Mouse (Mus musculus) small intestine, adult 2 months (tissue): ENCODE data around the gene Fam149b. TPM values are rescaled to one million over a fixed set of nuclear protein-coding genes. Genes with fewer than 3 reads are reported as not detected.
A peak's percentile ranks its signal among the peaks of the same experiment; 100 is the strongest.
"Not testable (repeated sequence)": the region's sequence is repeated elsewhere in the genome, so short reads cannot be mapped to it uniquely, and the experiment has no call there.

Source experiments
- H3K27ac ChIP-seq: fragments of 200-500 bp; 2 replicates; pipeline ENCODE4 v1.5.1; 2012; ENCODE audit warnings: low read depth, low read length, control low read depth, inconsistent platforms; ENCODE audit not compliant: insufficient read depth
- H3K27me3 ChIP-seq: fragments of 200-500 bp; 2 replicates; pipeline ENCODE4 v1.6.1; 2012; ENCODE audit warnings: mild to moderate bottlenecking, moderate library complexity, low read length, inconsistent platforms; ENCODE audit not compliant: control insufficient read depth, insufficient read depth
- H3K36me3 ChIP-seq: fragments of 200-500 bp; 2 replicates; pipeline ENCODE4 v1.6.1; 2012; ENCODE audit warnings: mild to moderate bottlenecking, low read length, control low read depth, inconsistent platforms; ENCODE audit not compliant: control insufficient read depth, insufficient read depth
- H3K4me1 ChIP-seq: fragments of 200-500 bp; 2 replicates; pipeline ENCODE4 v1.6.1; 2012; ENCODE audit warnings: low read length, inconsistent platforms, mixed read lengths; ENCODE audit not compliant: control insufficient read depth, insufficient read depth, insufficient read length
- H3K4me3 ChIP-seq: fragments of 200-500 bp; 2 replicates; pipeline ENCODE4 v1.5.1; 2012; ENCODE audit warnings: low read depth, mild to moderate bottlenecking, control low read depth, inconsistent platforms, low read length, moderate library complexity
- CTCF ChIP-seq: fragments of 200-500 bp; IDR thresholded peaks from 2 replicates; pipeline ENCODE4 v1.5.1; 2012; ENCODE audit warnings: low read depth, mild to moderate bottlenecking, control low read depth, inconsistent platforms, low read length, moderate library complexity, mixed read lengths; ENCODE audit not compliant: insufficient replicate concordance, insufficient read length; ENCODE audit errors: extremely low read depth
- POLR2A ChIP-seq: fragments of 200-500 bp; IDR thresholded peaks from 2 replicates; pipeline ENCODE4 v1.6.1; 2012; ENCODE audit warnings: low read depth, mild to moderate bottlenecking, control low read depth, inconsistent platforms, low read length, moderate library complexity
- WGBS: fragments of 180-500 bp; shearing (Covaris S2); methylation state at CpG from one replicate; pipeline ENCODE4 v1.1.7; 2018; 5-methylcytosine and 5-hydroxymethylcytosine counted together
- polyA plus RNA-seq: library from polyadenylated mRNA; depleted of rRNA; stranded (reverse); fragments of >200 nt; gene quantifications from 2 replicates; pipeline ENCODE4 v1.2.3, GENCODE M21; 2012; rRNA removed

The Fam149b gene
- polyA plus RNA-seq: 9.3 and 17.0 TPM in 2 replicates

DNA sequence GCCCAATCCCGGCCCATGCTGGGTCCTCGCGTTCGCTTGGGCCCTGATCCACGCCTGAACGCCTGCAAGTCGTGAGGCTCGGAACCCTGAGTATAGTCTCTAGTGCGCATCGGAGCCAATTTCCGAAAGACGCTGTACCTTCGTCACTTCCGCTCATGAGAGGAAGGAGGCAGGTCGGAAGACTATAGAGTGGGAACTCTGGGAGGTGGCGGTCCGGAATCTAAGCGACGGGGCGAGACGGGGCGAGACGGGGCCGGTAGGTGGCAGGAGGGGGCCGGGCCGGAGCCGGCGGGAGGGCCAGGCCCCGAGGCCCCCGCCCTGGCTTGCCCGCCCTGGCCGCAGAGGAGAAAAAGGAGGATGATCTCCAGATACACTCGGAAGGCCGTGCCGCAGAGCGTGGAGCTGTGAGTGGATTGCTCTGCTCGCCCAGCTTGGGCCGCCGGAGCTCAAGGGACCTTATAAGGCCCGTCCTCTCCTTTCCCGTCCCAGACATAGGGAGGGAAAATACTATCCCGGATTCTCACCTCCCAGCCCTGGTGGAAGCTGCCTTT lies at the start of gene Fam149b, which contains the start of gene Ecd:
Fam149b (plus strand) TSS at position 172 of the 551 bp plus-strand sequence.
Ecd (minus strand) TSS at position 131 of the 551 bp plus-strand sequence.
- TF ChIP-seq CTCF: peak; percentile 50; the same call in 1 of the 2 replicates
- peak; percentile 75; the same call in 1 of the 2 replicates for TF ChIP-seq POLR2A
- H3K27me3 ChIP-seq: no peaks in the 10 kb centered on the region
- H3K4me1 ChIP-seq: no peaks in the 10 kb centered on the region
- WGBS: under 1% methylated on average over 42 of the region's 42 CpGs
- peak within 1 kb of the TSS; percentile 71 for H3K4me3 ChIP-seq
- peak within 1 kb of the TSS; percentile 93 for H3K27ac ChIP-seq
- H3K36me3 ChIP-seq: peaks cover 8% of the 10 kb centered on the region

DNA sequence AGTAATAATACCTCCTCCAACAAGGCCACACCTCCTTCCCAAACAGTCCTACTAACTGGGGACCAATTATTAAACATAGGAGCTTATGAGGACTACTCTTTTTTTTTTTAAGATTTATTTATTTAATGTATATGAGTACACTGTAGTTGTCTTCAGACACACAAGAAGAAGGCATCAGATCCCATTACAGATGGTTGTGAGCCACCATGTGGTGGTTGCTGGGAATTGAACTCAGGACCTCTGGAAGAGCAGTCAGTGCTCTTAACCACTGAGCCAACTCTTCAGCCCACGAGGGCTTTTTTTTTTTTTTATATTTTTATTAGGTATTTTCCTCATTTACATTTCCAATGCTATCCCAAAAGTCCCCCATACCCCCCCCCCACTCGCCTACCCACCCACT lies 42.9 kb upstream of the Fam149b start:
- 75% methylated on average over 2 of the region's 2 CpGs for WGBS
- H3K4me3 ChIP-seq: not testable (repeated sequence)

GRCm38 (mm10) chr14:20315137-20315536 lies 32.8 kb upstream of the Fam149b start:
- H3K4me1 ChIP-seq: no peaks in the 10 kb centered on the region
- H3K27ac ChIP-seq: no peak overlapping the region
- 19% methylated on average over 1 of the region's 1 CpGs for WGBS
- H3K36me3 ChIP-seq: peaks cover 24% of the 10 kb centered on the region
- H3K4me3 ChIP-seq: no peak overlapping the region
- H3K27me3 ChIP-seq: no peaks in the 10 kb centered on the region
- TF ChIP-seq POLR2A: no peak
- no peak for TF ChIP-seq CTCF

More for the DNA sequence above, 42.9 kb upstream of the Fam149b start:
- peaks cover 36% of the 10 kb centered on the region for H3K36me3 ChIP-seq
- not testable (repeated sequence) for H3K27ac ChIP-seq, H3K4me1 ChIP-seq, H3K27me3 ChIP-seq

DNA sequence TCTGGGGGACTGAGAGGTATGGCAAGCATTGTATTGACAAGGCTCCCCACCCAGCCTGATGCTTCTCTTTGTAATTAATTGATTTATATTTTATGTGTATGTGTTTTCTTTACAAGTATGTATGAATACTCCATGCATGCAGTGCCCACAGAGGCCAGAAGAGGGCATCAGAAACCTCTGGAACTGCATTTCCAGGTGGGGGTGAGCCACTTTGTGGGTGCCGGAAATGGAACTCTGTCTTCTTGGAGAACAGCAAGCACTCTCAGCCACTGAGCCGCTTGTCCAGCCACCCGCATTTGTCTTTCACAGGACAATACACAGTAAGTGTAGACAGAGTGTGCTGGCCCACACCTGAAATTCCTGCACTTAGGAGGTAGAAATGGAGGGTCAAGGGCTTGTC lies 28.5 kb upstream of the Fam149b start:
- no peak overlapping the region for H3K4me3 ChIP-seq
- 77% methylated on average over 3 of the region's 3 CpGs for WGBS
- no peak overlapping the region for H3K27ac ChIP-seq
- H3K4me1 ChIP-seq: no peaks in the 10 kb centered on the region
- H3K27me3 ChIP-seq: no peaks in the 10 kb centered on the region
- TF ChIP-seq CTCF (peak; percentile 59; the same call in 1 of the 2 replicates), POLR2A (no peak)
- peaks cover 24% of the 10 kb centered on the region for H3K36me3 ChIP-seq

DNA sequence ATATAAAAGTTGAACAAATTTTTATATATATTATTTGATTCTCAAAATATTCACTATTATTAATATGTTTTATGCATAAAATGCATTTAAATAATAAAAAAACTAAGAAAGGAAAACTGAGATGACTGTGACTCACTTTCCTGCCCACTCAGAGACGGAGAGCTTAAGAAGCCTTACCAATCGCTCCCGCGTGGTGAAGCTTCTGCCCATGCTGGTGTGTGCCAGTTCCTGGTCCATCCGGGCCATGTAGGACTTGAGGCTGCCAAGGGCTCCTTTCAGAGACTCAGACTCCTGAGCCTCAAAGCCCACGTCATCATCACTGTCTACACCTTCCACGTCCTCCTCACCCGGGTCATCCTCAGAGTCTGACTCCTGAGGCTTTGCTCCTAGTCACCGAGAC lies 23.8 kb upstream of the Fam149b start:
- TF ChIP-seq POLR2A (no peak), CTCF (no peak)
- no peak overlapping the region for H3K27ac ChIP-seq
- no peaks in the 10 kb centered on the region for H3K4me1 ChIP-seq
- WGBS: 97% methylated on average over 9 of the region's 9 CpGs
- H3K27me3 ChIP-seq: no peaks in the 10 kb centered on the region
- no peak overlapping the region for H3K4me3 ChIP-seq
- H3K36me3 ChIP-seq: peaks cover 44% of the 10 kb centered on the region

- no peaks in the 10 kb centered on the region for H3K27me3 ChIP-seq
- no peak overlapping the region for H3K4me3 ChIP-seq
- peaks cover 49% of the 10 kb centered on the region for H3K36me3 ChIP-seq
- no peak overlapping the region for H3K27ac ChIP-seq
- no peaks in the 10 kb centered on the region for H3K4me1 ChIP-seq
- WGBS: 69% methylated on average over 9 of the region's 9 CpGs
- peak; percentile 44; the same call in 1 of the 2 replicates for TF ChIP-seq CTCF
- TF ChIP-seq POLR2A: no peak
Measured at GRCm38 (mm10) chr14:20328474-20328873, 19.5 kb upstream of the Fam149b start.

- 91% methylated on average over 4 of the region's 4 CpGs for WGBS
- no peak for TF ChIP-seq CTCF
- TF ChIP-seq POLR2A: no peak
- H3K27ac ChIP-seq: no peak overlapping the region
- no peaks in the 10 kb centered on the region for H3K4me1 ChIP-seq
- H3K36me3 ChIP-seq: peaks cover 56% of the 10 kb centered on the region
- H3K4me3 ChIP-seq: no peak overlapping the region
- H3K27me3 ChIP-seq: no peaks in the 10 kb centered on the region
Measured at GRCm38 (mm10) chr14:20331316-20331715, 16.6 kb upstream of the Fam149b start.
